Mouse (Mus musculus) small intestine, adult 2 months (tissue): Measurements from ENCODE around the gene Gm20388.

ENCODE experiments used
- CTCF ChIP-seq: fragments of 200-500 bp; IDR thresholded peaks from 2 replicates; pipeline ENCODE4 v1.5.1; 2012; ENCODE audit warnings: low read depth, mild to moderate bottlenecking, control low read depth, inconsistent platforms, low read length, moderate library complexity, mixed read lengths; ENCODE audit not compliant: insufficient replicate concordance, insufficient read length; ENCODE audit errors: extremely low read depth
- POLR2A ChIP-seq: fragments of 200-500 bp; IDR thresholded peaks from 2 replicates; pipeline ENCODE4 v1.6.1; 2012; ENCODE audit warnings: low read depth, mild to moderate bottlenecking, control low read depth, inconsistent platforms, low read length, moderate library complexity

- TF ChIP-seq CTCF = no peak
- no peak for TF ChIP-seq POLR2A
Observed at GRCm38 (mm10) chr8:120665726-120666455, 755.2 kb downstream of the Gm20388 start.
